Mouse (Mus musculus): ENCODE measurements around the gene Fntb.

DNA sequence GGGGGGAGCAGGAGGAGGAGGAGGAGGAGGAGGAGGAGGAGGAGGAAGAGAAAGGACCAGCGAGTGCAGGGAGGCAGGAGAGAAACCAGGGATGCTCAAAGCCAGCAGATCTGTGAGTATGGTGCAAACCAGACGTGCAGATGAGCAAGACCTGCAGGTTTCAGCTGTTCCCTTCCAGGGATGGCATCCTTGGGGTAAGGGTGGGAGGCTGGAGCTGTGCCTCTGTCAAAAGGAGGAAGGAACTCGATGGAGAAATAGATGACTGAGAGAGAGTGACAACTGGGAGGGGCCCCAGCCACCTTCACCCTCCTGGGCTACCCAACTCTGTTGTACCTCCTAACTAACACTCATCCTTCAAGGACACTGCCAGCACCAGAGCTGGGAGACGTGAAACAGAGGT lies 51.3 kb downstream of the Fntb start:
- TF ChIP-seq CTCF (conservative IDR thresholded peaks at IDR 0.05; ENCODE audit: insufficient read depth, insufficient read length, low read depth, low read length) = no peak
- no peak for TF ChIP-seq POLR2A (IDR thresholded peaks at IDR 0.05; ENCODE audit: low read depth, low read length)
